Mouse (Mus musculus) brain, embryonic 14.5 days (tissue): ENCODE measurements at regions not wholly inside any gene's neighbourhood (a gene's known extent, or its start where the extent isn't known, plus 50 kb on each side); places are given as distances from the start of the nearest gene placed in this dataset.

Experiments
- CTCF ChIP-seq: fragments of 200-500 bp; IDR thresholded peaks from 2 replicates; pipeline ENCODE4 v1.5.1; 2012; ENCODE audit warnings: inconsistent platforms, mild to moderate bottlenecking, moderate library complexity, borderline replicate concordance; ENCODE audit not compliant: insufficient read depth, insufficient read length; ENCODE audit errors: extremely low read depth
- POLR2A ChIP-seq: fragments of 200-500 bp; IDR thresholded peaks from 2 replicates; pipeline ENCODE4 v1.6.1; 2012; ENCODE audit warnings: mild to moderate bottlenecking, inconsistent platforms, borderline replicate concordance; ENCODE audit not compliant: poor library complexity, insufficient read depth, insufficient read length, severe bottlenecking; ENCODE audit errors: extremely low read depth

GRCm38 (mm10) chr1:35766271-35766670, 301.9 kb upstream of the Hs6st1 start:
- no peak for TF ChIP-seq CTCF
- no peak for TF ChIP-seq POLR2A
